In the genomic region with DNA sequence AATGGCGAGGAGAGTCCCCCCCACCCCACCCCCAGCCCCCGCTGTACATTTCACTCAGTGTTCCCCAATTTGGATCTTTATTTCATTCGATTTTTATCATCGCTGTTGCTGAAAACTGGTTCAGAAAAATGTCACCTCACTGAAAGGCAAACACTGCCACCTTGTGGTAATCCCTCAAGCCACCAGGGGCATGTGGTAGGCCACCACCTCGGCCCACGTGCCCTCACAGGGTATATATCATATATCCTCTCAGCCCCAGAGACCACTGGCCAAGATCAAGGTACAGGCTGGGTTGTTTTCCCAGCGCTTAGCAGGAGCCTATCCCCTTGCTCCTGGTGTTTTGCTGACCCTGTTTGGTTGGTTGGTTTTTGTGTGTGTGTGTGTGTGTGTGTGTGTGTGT, we compare ENCODE assay signal across 9 mouse cellular contexts. TPM values are rescaled to one million over a fixed set of nuclear protein-coding genes. Genes with fewer than 3 reads are reported as not detected.
DNase-seq lines count a peak whose midpoint lies in the region; ATAC-seq and TF ChIP-seq lines count a peak whose summit lies in the region.
"Had no signal": no experiment of that assay in that cellular context is flagged by ENCODE, and none has a peak within 500 bp of the region (broad histone marks: within the 10 kb centered on the region; RNA-seq: fewer than 3 reads in every experiment).

No protein-coding gene starts in this region.

- no peaks in the 10 kb centered on the region for H3K36me3 ChIP-seq in midbrain, embryonic 11.5 days (ENCODE audit: control insufficient read depth, insufficient read depth, low read length)

- H3K4me2 ChIP-seq in midbrain, embryonic 11.5 days, result no peak overlapping the region

- ATAC-seq in common myeloid progenitor, adult 5-6 weeks (replicated peaks; ENCODE audit: low read depth, poor library complexity, severe bottlenecking), result peak; percentile 93
- ATAC-seq in midbrain, embryonic 11.5 days (ENCODE audit: low FRiP score), result 0 out of 2 replicates have a peak, but pooled peaks have one; percentile 54

- DNase-seq in layer of hippocampus, adult 2 months (ENCODE audit: low spot score in 2 of 2), result peak in 1 of 2 experiments; percentile 71
- no peak for DNase-seq in layer of hippocampus, adult 9-11 months
- peak; percentile 33 for DNase-seq in MEL-GATA-1-ER (ENCODE audit: extremely low read depth, low read depth)
- DNase-seq in heart, postnatal 10 days, result peak; percentile 67 to 80
- peak; percentile 51 to 58 for DNase-seq in layer of hippocampus, postnatal 14 days (ENCODE audit: low spot score in 2 of 2)
- peak; percentile 93 for DNase-seq in midbrain, embryonic 11.5 days (ENCODE audit: low spot score, missing footprints)
- DNase-seq in thymus, postnatal 0 days (ENCODE audit: low spot score), result peak; percentile 77

- 41% methylated on average over 7 of the region's 7 CpGs for WGBS in midbrain, embryonic 11.5 days

- peaks cover 3% of the 10 kb centered on the region; the same call in 1 of the 2 replicates for H3K9me3 ChIP-seq in midbrain, embryonic 11.5 days (ENCODE audit: control insufficient read depth, low read length)

- no peaks in the 10 kb centered on the region for H3K4me1 ChIP-seq in midbrain, embryonic 11.5 days (ENCODE audit: control insufficient read depth, insufficient read depth, low read length)

- intact Hi-C loops in heart, postnatal 10 days (cut with DNase I), result loop anchor here (1.0 to 2.0 kb wide), 3 partner anchors 63 to 196 kb away; partner anchors contain the start of gene Kdelr1

- H3K27me3 ChIP-seq in midbrain, embryonic 11.5 days (ENCODE audit: control insufficient read depth, insufficient read depth, low read length), result no peaks in the 10 kb centered on the region

- no peak overlapping the region for H3K4me3 ChIP-seq in layer of hippocampus, adult 2 months
- no peak overlapping the region for H3K4me3 ChIP-seq in midbrain, embryonic 11.5 days (ENCODE audit: low read depth, low read length)
- H3K4me3 ChIP-seq: erythroblast, embryonic 14.5 days had no signal

- peak; percentile 76 for TF ChIP-seq CTCF in layer of hippocampus, adult 2 months (conservative IDR thresholded peaks at IDR 0.05)

- H3K27ac ChIP-seq in layer of hippocampus, adult 2 months, result no peak overlapping the region
- H3K27ac ChIP-seq in midbrain, embryonic 11.5 days (ENCODE audit: low read depth, low read length), result no peak overlapping the region

- H3K9ac ChIP-seq in midbrain, embryonic 11.5 days (ENCODE audit: low read length), result no peak overlapping the region

RNA-seq across cellular contexts. Expression of gene Ccdc114, which starts 11.2 kb away (rescaled TPM):
- total RNA-seq in layer of hippocampus, adult 2 months (2021), result 1 to 10 TPM; 3.5 to 3.8 TPM
- total RNA-seq in common myeloid progenitor, adult 5-6 weeks (2017), result 3.2 and 5.4 TPM in 2 replicates
- 1 to 10 TPM in 1 of 2 experiments, under 1 TPM in 1; 0.96 to 2.0 TPM for total RNA-seq in heart, postnatal 10 days (2021)
- total RNA-seq in layer of hippocampus, postnatal 14 days (2021), result 1 to 10 TPM; 2.1 to 6.2 TPM
- polyA plus RNA-seq in midbrain, embryonic 11.5 days (2014; fragmentation: Nextera tagmentation; extraction: Ambion mirVana), result 2.0 and 2.4 TPM in 2 replicates
- polyA plus RNA-seq in thymus, postnatal 0 days (2015; fragmentation: Nextera tagmentation; extraction: Ambion mirVana), result 2.3 and 2.6 TPM in 2 replicates
- polyA plus RNA-seq: erythroblast, embryonic 14.5 days had no signal

RNA-seq across cellular contexts. Expression of gene Emp3, which starts 13.9 kb away (rescaled TPM):
- total RNA-seq in layer of hippocampus, adult 2 months (2021), result 1 to 10 TPM; 1.5 to 2.3 TPM
- 200 and 205 TPM in 2 replicates for total RNA-seq in common myeloid progenitor, adult 5-6 weeks (2017)
- total RNA-seq in heart, postnatal 10 days (2021), result 10 to 100 TPM; 37.0 to 44.5 TPM
- 1 to 10 TPM; 1.8 to 2.6 TPM for total RNA-seq in layer of hippocampus, postnatal 14 days (2021)
- 27.2 and 28.2 TPM in 2 replicates for polyA plus RNA-seq in midbrain, embryonic 11.5 days (2014; fragmentation: Nextera tagmentation; extraction: Ambion mirVana)
- 262 and 266 TPM in 2 replicates for polyA plus RNA-seq in thymus, postnatal 0 days (2015; fragmentation: Nextera tagmentation; extraction: Ambion mirVana)

RNA-seq across cellular contexts. Expression of gene Tmem143, which starts 38.4 kb away (rescaled TPM):
- total RNA-seq in layer of hippocampus, adult 2 months (2021), result 10 to 100 TPM; 22.1 to 22.8 TPM
- 8.1 and 9.1 TPM in 2 replicates for total RNA-seq in common myeloid progenitor, adult 5-6 weeks (2017)
- 10 to 100 TPM; 56.8 to 58.7 TPM for total RNA-seq in heart, postnatal 10 days (2021)
- 10 to 100 TPM; 20.8 to 25.6 TPM for total RNA-seq in layer of hippocampus, postnatal 14 days (2021)
- 3.0 and 3.2 TPM in 2 replicates for polyA plus RNA-seq in midbrain, embryonic 11.5 days (2014; fragmentation: Nextera tagmentation; extraction: Ambion mirVana)
- 4.3 and 4.6 TPM in 2 replicates for polyA plus RNA-seq in thymus, postnatal 0 days (2015; fragmentation: Nextera tagmentation; extraction: Ambion mirVana)

RNA-seq across cellular contexts. Expression of gene Syngr4, which starts 38.6 kb away (rescaled TPM):
- total RNA-seq in layer of hippocampus, adult 2 months (2021), result not detected
- total RNA-seq in common myeloid progenitor, adult 5-6 weeks (2017), result 3.2 TPM in 1 of 2 replicates, not detected in the other
- under 1 TPM in 1 of 2 experiments, not detected in 1; 0.37 TPM for total RNA-seq in heart, postnatal 10 days (2021)
- not detected for total RNA-seq in layer of hippocampus, postnatal 14 days (2021)
- 0.63 and 1.3 TPM in 2 replicates for polyA plus RNA-seq in midbrain, embryonic 11.5 days (2014; fragmentation: Nextera tagmentation; extraction: Ambion mirVana)
- 1.4 and 1.5 TPM in 2 replicates for polyA plus RNA-seq in thymus, postnatal 0 days (2015; fragmentation: Nextera tagmentation; extraction: Ambion mirVana)

RNA-seq across cellular contexts. Expression of gene Grin2d, which starts 56.9 kb away (rescaled TPM):
- total RNA-seq in layer of hippocampus, adult 2 months (2021), result 10 to 100 TPM in 1 of 2 experiments, 1 to 10 TPM in 1; 10.0 to 11.6 TPM
- total RNA-seq in common myeloid progenitor, adult 5-6 weeks (2017), result 0.23 TPM in 1 of 2 replicates, not detected in the other
- total RNA-seq in heart, postnatal 10 days (2021), result under 1 TPM; 0.55 to 0.77 TPM
- total RNA-seq in layer of hippocampus, postnatal 14 days (2021), result 10 to 100 TPM; 19.7 to 20.4 TPM
- 0.14 and 0.17 TPM in 2 replicates for polyA plus RNA-seq in midbrain, embryonic 11.5 days (2014; fragmentation: Nextera tagmentation; extraction: Ambion mirVana)
- polyA plus RNA-seq in thymus, postnatal 0 days (2015; fragmentation: Nextera tagmentation; extraction: Ambion mirVana), result 0.13 and 0.23 TPM in 2 replicates

Comparison
In these comparisons a context has a peak if more than half of its experiments do, and no peak if none do; other contexts are left out.
1. RNA of gene Emp3, which starts 13.9 kb away (total RNA-seq): 200 to 205 TPM in common myeloid progenitor, adult 5-6 weeks and 37.0 to 44.5 TPM in heart, postnatal 10 days; 1.8 to 2.6 TPM in layer of hippocampus, postnatal 14 days and 1.5 to 2.3 TPM in layer of hippocampus, adult 2 months; every median in the first group is over 10 times any median in the second.